Mouse (Mus musculus): ENCODE results near the gene Slc45a1. TPM values are rescaled to one million over a fixed set of nuclear protein-coding genes. Genes with fewer than 3 reads are reported as not detected.

Slc45a1 gene
- polyA plus RNA-seq, 1 experiment from 2014 or later, result 1.1 TPM

GRCm38 (mm10) chr4:150664726-150665125, 12.8 kb upstream of the Slc45a1 start:
- Histone ChIP-seq H3K4me2 (ENCODE audit: low read depth, low read length) (no peak overlapping the region), H3K27ac (ENCODE audit: low read length) (no peak overlapping the region), H3K36me3 (ENCODE audit: control insufficient read depth, insufficient read depth, low read length) (no peaks in the 10 kb centered on the region), H3K9me3 (replicated peaks; ENCODE audit: control insufficient read depth, low read length) (no peaks in the 10 kb centered on the region), H3K4me1 (ENCODE audit: control insufficient read depth, insufficient read depth, low read length) (peaks cover 5% of the 10 kb centered on the region; the same call in 1 of the 2 replicates), H3K4me3 (replicated peaks; ENCODE audit: low read length) (no peak overlapping the region), H3K27me3 (ENCODE audit: control insufficient read depth, insufficient read depth, low read length) (no peaks in the 10 kb centered on the region), H3K9ac (ENCODE audit: low read length) (no peak overlapping the region)
- WGBS, result 83% methylated on average over 7 of the region's 7 CpGs
- ATAC-seq (ENCODE audit: insufficient read depth, low FRiP score), result no peak

- no peak overlapping the region for H3K4me3 ChIP-seq (replicated peaks; ENCODE audit: low read length)
- H3K4me1 ChIP-seq (ENCODE audit: control insufficient read depth, insufficient read depth, low read length), result peaks cover 5% of the 10 kb centered on the region; the same call in 1 of the 2 replicates
- H3K36me3 ChIP-seq (ENCODE audit: control insufficient read depth, insufficient read depth, low read length), result no peaks in the 10 kb centered on the region
- no peak overlapping the region for H3K9ac ChIP-seq (ENCODE audit: low read length)
- WGBS, result 56% methylated on average over 12 of the region's 12 CpGs
- no peak for ATAC-seq (ENCODE audit: insufficient read depth, low FRiP score)
- H3K4me2 ChIP-seq (ENCODE audit: low read depth, low read length), result no peak overlapping the region
- H3K27me3 ChIP-seq (ENCODE audit: control insufficient read depth, insufficient read depth, low read length), result no peaks in the 10 kb centered on the region
- no peaks in the 10 kb centered on the region for H3K9me3 ChIP-seq (replicated peaks; ENCODE audit: control insufficient read depth, low read length)
- no peak overlapping the region for H3K27ac ChIP-seq (ENCODE audit: low read length)
Measured at GRCm38 (mm10) chr4:150663192-150663591, 11.2 kb upstream of the Slc45a1 start.

- Histone ChIP-seq H3K9ac (ENCODE audit: low read length) (peak overlapping the region; percentile 41), H3K27ac (ENCODE audit: low read length) (no peak overlapping the region), H3K4me2 (ENCODE audit: low read depth, low read length) (peak overlapping the region; percentile 44), H3K36me3 (ENCODE audit: control insufficient read depth, insufficient read depth, low read length) (no peaks in the 10 kb centered on the region), H3K4me3 (replicated peaks; ENCODE audit: low read length) (peak overlapping the region; percentile 10; the same call in 1 of the 2 replicates), H3K4me1 (ENCODE audit: control insufficient read depth, insufficient read depth, low read length) (peaks cover 5% of the 10 kb centered on the region; the same call in 1 of the 2 replicates), H3K27me3 (ENCODE audit: control insufficient read depth, insufficient read depth, low read length) (no peaks in the 10 kb centered on the region), H3K9me3 (replicated peaks; ENCODE audit: control insufficient read depth, low read length) (peaks cover 2% of the 10 kb centered on the region; the same call in 1 of the 2 replicates)
- ATAC-seq (ENCODE audit: insufficient read depth, low FRiP score), result no peak
- 12% methylated on average over 13 of the region's 13 CpGs for WGBS
Measured at GRCm38 (mm10) chr4:150661886-150662285, 9.9 kb upstream of the Slc45a1 start.

GRCm38 (mm10) chr4:150659926-150660610, 8.1 kb upstream of the Slc45a1 start:
- Histone ChIP-seq H3K4me3 (replicated peaks; ENCODE audit: low read length) (no peak overlapping the region), H3K9ac (ENCODE audit: low read length) (no peak overlapping the region), H3K4me2 (ENCODE audit: low read depth, low read length) (no peak overlapping the region), H3K4me1 (ENCODE audit: control insufficient read depth, insufficient read depth, low read length) (peaks cover 5% of the 10 kb centered on the region; the same call in 1 of the 2 replicates), H3K27me3 (ENCODE audit: control insufficient read depth, insufficient read depth, low read length) (no peaks in the 10 kb centered on the region), H3K36me3 (ENCODE audit: control insufficient read depth, insufficient read depth, low read length) (no peaks in the 10 kb centered on the region), H3K9me3 (replicated peaks; ENCODE audit: control insufficient read depth, low read length) (peaks cover 6% of the 10 kb centered on the region; the same call in 1 of the 2 replicates), H3K27ac (ENCODE audit: low read length) (no peak overlapping the region)
- 65% methylated on average over 9 of the region's 9 CpGs for WGBS
- no peak for ATAC-seq (ENCODE audit: insufficient read depth, low FRiP score)

GRCm38 (mm10) chr4:150656504-150656903, 4.5 kb upstream of the Slc45a1 start:
- H3K36me3 ChIP-seq (ENCODE audit: control insufficient read depth, insufficient read depth, low read length), result no peaks in the 10 kb centered on the region
- ATAC-seq (ENCODE audit: insufficient read depth, low FRiP score), result no peak
- 82% methylated on average over 6 of the region's 6 CpGs for WGBS
- H3K4me2 ChIP-seq (ENCODE audit: low read depth, low read length), result no peak overlapping the region
- no peak overlapping the region for H3K9ac ChIP-seq (ENCODE audit: low read length)
- peaks cover 6% of the 10 kb centered on the region for H3K27me3 ChIP-seq (ENCODE audit: control insufficient read depth, insufficient read depth, low read length)
- H3K27ac ChIP-seq (ENCODE audit: low read length), result no peak overlapping the region
- peaks cover 8% of the 10 kb centered on the region; the same call in 1 of the 2 replicates for H3K4me1 ChIP-seq (ENCODE audit: control insufficient read depth, insufficient read depth, low read length)
- peaks cover 6% of the 10 kb centered on the region; the same call in 1 of the 2 replicates for H3K9me3 ChIP-seq (replicated peaks; ENCODE audit: control insufficient read depth, low read length)
- no peak overlapping the region for H3K4me3 ChIP-seq (replicated peaks; ENCODE audit: low read length)

- no peaks in the 10 kb centered on the region for H3K36me3 ChIP-seq (ENCODE audit: control insufficient read depth, insufficient read depth, low read length)
- H3K27me3 ChIP-seq (ENCODE audit: control insufficient read depth, insufficient read depth, low read length), result peaks cover 9% of the 10 kb centered on the region
- no peak overlapping the region for H3K4me3 ChIP-seq (replicated peaks; ENCODE audit: low read length)
- peak overlapping the region; percentile 16; the same call in 1 of the 2 replicates for H3K4me2 ChIP-seq (ENCODE audit: low read depth, low read length)
- H3K9me3 ChIP-seq (replicated peaks; ENCODE audit: control insufficient read depth, low read length), result peaks cover 6% of the 10 kb centered on the region; the same call in 1 of the 2 replicates
- peak overlapping the region; percentile 36 for H3K9ac ChIP-seq (ENCODE audit: low read length)
- no peak overlapping the region for H3K27ac ChIP-seq (ENCODE audit: low read length)
- peak; percentile 76 for ATAC-seq (ENCODE audit: insufficient read depth, low FRiP score)
- peaks cover 3% of the 10 kb centered on the region; the same call in 1 of the 2 replicates for H3K4me1 ChIP-seq (ENCODE audit: control insufficient read depth, insufficient read depth, low read length)
- WGBS, result 4% methylated on average over 17 of the region's 17 CpGs
Measured at GRCm38 (mm10) chr4:150655989-150656388, 4.0 kb upstream of the Slc45a1 start.

GRCm38 (mm10) chr4:150653072-150653599, 1.2 kb upstream of the Slc45a1 start:
- no peak overlapping the region for H3K9ac ChIP-seq (ENCODE audit: low read length)
- peaks cover 9% of the 10 kb centered on the region for H3K27me3 ChIP-seq (ENCODE audit: control insufficient read depth, insufficient read depth, low read length)
- ATAC-seq (ENCODE audit: insufficient read depth, low FRiP score), result no peak
- H3K4me2 ChIP-seq (ENCODE audit: low read depth, low read length), result no peak overlapping the region
- H3K4me3 ChIP-seq (replicated peaks; ENCODE audit: low read length), result no peak overlapping the region
- peaks cover 6% of the 10 kb centered on the region; the same call in 1 of the 2 replicates for H3K9me3 ChIP-seq (replicated peaks; ENCODE audit: control insufficient read depth, low read length)
- no peak overlapping the region for H3K27ac ChIP-seq (ENCODE audit: low read length)
- WGBS, result 33% methylated on average over 9 of the region's 11 CpGs
- H3K4me1 ChIP-seq (ENCODE audit: control insufficient read depth, insufficient read depth, low read length), result peaks cover 3% of the 10 kb centered on the region; the same call in 1 of the 2 replicates
- no peaks in the 10 kb centered on the region for H3K36me3 ChIP-seq (ENCODE audit: control insufficient read depth, insufficient read depth, low read length)

- Histone ChIP-seq H3K9me3 (replicated peaks; ENCODE audit: control insufficient read depth, low read length) (no peaks in the 10 kb centered on the region), H3K4me1 (ENCODE audit: control insufficient read depth, insufficient read depth, low read length) (peaks cover 3% of the 10 kb centered on the region; the same call in 1 of the 2 replicates), H3K36me3 (ENCODE audit: control insufficient read depth, insufficient read depth, low read length) (no peaks in the 10 kb centered on the region), H3K9ac (ENCODE audit: low read length) (no peak overlapping the region), H3K27ac (ENCODE audit: low read length) (no peak overlapping the region), H3K4me3 (replicated peaks; ENCODE audit: low read length) (no peak overlapping the region), H3K27me3 (ENCODE audit: control insufficient read depth, insufficient read depth, low read length) (peaks cover 9% of the 10 kb centered on the region), H3K4me2 (ENCODE audit: low read depth, low read length) (no peak overlapping the region)
- no peak for ATAC-seq (ENCODE audit: insufficient read depth, low FRiP score)
- 67% methylated on average over 5 of the region's 5 CpGs for WGBS
Measured at GRCm38 (mm10) chr4:150649327-150649726, 2.6 kb downstream of the Slc45a1 start.

GRCm38 (mm10) chr4:150644299-150644698, 7.7 kb downstream of the Slc45a1 start:
- WGBS, result 92% methylated on average over 9 of the region's 9 CpGs
- no peaks in the 10 kb centered on the region for H3K36me3 ChIP-seq (ENCODE audit: control insufficient read depth, insufficient read depth, low read length)
- no peak for ATAC-seq (ENCODE audit: insufficient read depth, low FRiP score)

More at GRCm38 (mm10) chr4:150644299-150644698, 7.7 kb downstream of the Slc45a1 start:
- H3K27me3 ChIP-seq (ENCODE audit: control insufficient read depth, insufficient read depth, low read length), result no peaks in the 10 kb centered on the region
- H3K4me1 ChIP-seq (ENCODE audit: control insufficient read depth, insufficient read depth, low read length), result no peaks in the 10 kb centered on the region
- H3K4me2 ChIP-seq (ENCODE audit: low read depth, low read length), result no peak overlapping the region
- H3K9ac ChIP-seq (ENCODE audit: low read length), result no peak overlapping the region
- no peak overlapping the region for H3K27ac ChIP-seq (ENCODE audit: low read length)
- no peaks in the 10 kb centered on the region for H3K9me3 ChIP-seq (replicated peaks; ENCODE audit: control insufficient read depth, low read length)
- no peak overlapping the region for H3K4me3 ChIP-seq (replicated peaks; ENCODE audit: low read length)

Data from stomach, embryonic 16.5 days (tissue).